Mouse (Mus musculus) heart, embryonic 12.5 days (tissue): ENCODE data around the gene Gm9918. TPM values are rescaled to one million over a fixed set of nuclear protein-coding genes. Genes with fewer than 3 reads are reported as not detected.

Experiments used
- ATAC-seq: fragments of 200-750 bp; cut with Nextera tagmentation; 2 replicates; pipeline ENCODE4 v1.8.0; 2017; ENCODE audit warnings: moderate TSS enrichment, moderate library complexity; ENCODE audit not compliant: insufficient number of reproducible peaks, low FRiP score
- H3K27ac ChIP-seq: fragments of 300-500 bp; sonication (generic); 2 replicates; pipeline ENCODE4 v1.5.1; 2016; ENCODE audit warnings: mild to moderate bottlenecking, moderate library complexity; ENCODE audit not compliant: poor library complexity, severe bottlenecking
- H3K27me3 ChIP-seq: fragments of 300-500 bp; sonication (generic); replicated peaks from 2 replicates; pipeline ENCODE4 v1.6.1; 2016; ENCODE audit warnings: mild to moderate bottlenecking, moderate library complexity
- H3K36me3 ChIP-seq: fragments of 300-500 bp; sonication (generic); 2 replicates; pipeline ENCODE4 v1.6.1; 2016; ENCODE audit warnings: mild to moderate bottlenecking, moderate library complexity
- H3K4me1 ChIP-seq: fragments of 300-500 bp; sonication (generic); replicated peaks from 2 replicates; pipeline ENCODE4 v1.6.1; 2016; ENCODE audit warnings: mild to moderate bottlenecking
- H3K4me2 ChIP-seq: fragments of 300-500 bp; sonication (generic); 2 replicates; pipeline ENCODE4 v1.6.1; 2016; ENCODE audit warnings: mild to moderate bottlenecking, moderate library complexity
- H3K4me3 ChIP-seq: fragments of 300-500 bp; sonication (generic); 2 replicates; pipeline ENCODE4 v1.5.1; 2016; ENCODE audit warnings: mild to moderate bottlenecking
- H3K9ac ChIP-seq: fragments of 300-500 bp; sonication (generic); 2 replicates; pipeline ENCODE4 v1.6.1; 2016; ENCODE audit warnings: mild to moderate bottlenecking, moderate library complexity
- H3K9me3 ChIP-seq: fragments of 300-500 bp; sonication (generic); replicated peaks from 2 replicates; pipeline ENCODE4 v1.6.1; 2016; ENCODE audit warnings: mild to moderate bottlenecking, moderate library complexity
- WGBS: fragments of 180-500 bp; shearing (Covaris S2); methylation state at CpG from one replicate; pipeline ENCODE4 v1.1.7; 2016; 5-methylcytosine and 5-hydroxymethylcytosine counted together
- polyA plus RNA-seq: library from polyadenylated mRNA; unstranded; fragments of >200 nt; fragmentation: Nextera tagmentation; extraction: Ambion mirVana; gene quantifications from 2 replicates; pipeline ENCODE4 v1.2.1, GENCODE M21; 2016

Gene Gm9918
- polyA plus RNA-seq, 1 experiment from 2014 or later, result not detected

DNA sequence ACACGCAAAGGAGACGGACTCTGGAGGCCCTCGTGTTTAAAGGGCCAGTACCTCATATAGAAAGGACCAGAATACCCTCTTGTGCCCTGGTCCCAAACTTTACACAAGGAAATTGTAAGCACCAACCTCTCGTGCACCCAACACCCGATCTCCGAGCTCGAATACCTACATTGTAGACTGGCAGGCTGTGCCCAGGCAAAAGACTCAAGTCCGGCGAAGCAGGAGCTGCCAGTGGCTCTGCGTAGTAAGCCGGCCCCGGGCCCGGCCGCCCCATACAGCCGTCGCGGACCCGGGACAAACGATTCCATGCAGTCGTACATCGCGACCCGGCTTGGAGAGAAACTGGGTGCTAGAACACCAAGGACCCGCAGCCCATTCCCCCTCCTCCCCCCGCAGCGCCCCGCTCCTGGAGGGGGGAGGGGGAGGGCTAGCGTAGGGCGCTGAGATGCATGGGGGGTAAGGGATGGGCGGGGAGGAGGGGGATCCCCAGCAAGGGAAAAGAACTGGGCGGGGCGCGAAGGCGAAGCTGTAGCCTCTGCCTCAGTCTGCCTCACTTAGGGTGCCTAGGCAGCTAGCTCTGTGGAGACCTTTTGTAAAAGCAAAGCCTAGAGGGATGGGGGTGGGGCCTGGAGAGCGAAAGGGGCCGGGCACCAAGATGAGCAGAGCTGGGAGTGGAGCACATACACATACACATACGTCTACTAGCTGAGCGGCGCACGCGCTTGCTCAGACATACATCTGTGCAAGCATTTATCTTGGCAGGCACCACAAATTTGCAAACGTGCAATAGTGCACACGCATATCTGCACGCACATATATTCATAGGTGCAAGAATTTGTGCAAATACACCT lies 24.2 kb upstream of the Gm9918 start:
- Histone ChIP-seq H3K4me1 (peaks cover 68% of the 10 kb centered on the region), H3K36me3 (no peaks in the 10 kb centered on the region), H3K9ac (peak overlapping the region; percentile 77), H3K27me3 (peaks cover 71% of the 10 kb centered on the region), H3K27ac (peak overlapping the region; percentile 94), H3K4me3 (peak overlapping the region; percentile 67), H3K9me3 (no peaks in the 10 kb centered on the region), H3K4me2 (peak overlapping the region; percentile 98)
- WGBS, result under 1% methylated on average over 42 of the region's 44 CpGs
- peak; percentile 69 for ATAC-seq

GRCm38 (mm10) chr15:102246866-102247251 lies 23.5 kb upstream of the Gm9918 start:
- H3K27ac ChIP-seq, result peak overlapping the region; percentile 94
- no peaks in the 10 kb centered on the region for H3K9me3 ChIP-seq
- H3K27me3 ChIP-seq, result peaks cover 71% of the 10 kb centered on the region
- WGBS, result under 1% methylated on average over 29 of the region's 35 CpGs
- ATAC-seq, result peak; percentile 74
- peaks cover 68% of the 10 kb centered on the region for H3K4me1 ChIP-seq
- peak overlapping the region; percentile 98 for H3K4me2 ChIP-seq
- peak overlapping the region; percentile 67 for H3K4me3 ChIP-seq
- peak overlapping the region; percentile 77 for H3K9ac ChIP-seq
- H3K36me3 ChIP-seq, result no peaks in the 10 kb centered on the region

- H3K36me3 ChIP-seq, result no peaks in the 10 kb centered on the region
- H3K9me3 ChIP-seq, result no peaks in the 10 kb centered on the region
- 1% methylated on average over 56 of the region's 65 CpGs for WGBS
- peak overlapping the region; percentile 77 for H3K9ac ChIP-seq
- peak overlapping the region; percentile 98 for H3K4me2 ChIP-seq
- H3K4me1 ChIP-seq, result peaks cover 68% of the 10 kb centered on the region
- ATAC-seq, result peak; percentile 68
- peak overlapping the region; percentile 67 for H3K4me3 ChIP-seq
- H3K27me3 ChIP-seq, result peaks cover 71% of the 10 kb centered on the region
- peak overlapping the region; percentile 94 for H3K27ac ChIP-seq
Measured at GRCm38 (mm10) chr15:102247252-102248130, 22.9 kb upstream of the Gm9918 start.

GRCm38 (mm10) chr15:102248131-102248811 lies 22.1 kb upstream of the Gm9918 start:
- Histone ChIP-seq H3K4me3 (peak overlapping the region; percentile 67), H3K9ac (peak overlapping the region; percentile 77), H3K9me3 (no peaks in the 10 kb centered on the region), H3K4me2 (peak overlapping the region; percentile 98), H3K4me1 (peaks cover 61% of the 10 kb centered on the region), H3K36me3 (no peaks in the 10 kb centered on the region), H3K27me3 (peaks cover 67% of the 10 kb centered on the region), H3K27ac (peak overlapping the region; percentile 94)
- WGBS, result 10% methylated on average over 8 of the region's 8 CpGs
- ATAC-seq, result no peak

- H3K27me3 ChIP-seq, result peaks cover 64% of the 10 kb centered on the region
- H3K27ac ChIP-seq, result peak overlapping the region; percentile 94
- ATAC-seq, result no peak
- no peak overlapping the region for H3K4me3 ChIP-seq
- WGBS, result 8% methylated on average over 3 of the region's 3 CpGs
- peaks cover 56% of the 10 kb centered on the region for H3K4me1 ChIP-seq
- peak overlapping the region; percentile 53; the same call in 1 of the 2 replicates for H3K9ac ChIP-seq
- no peaks in the 10 kb centered on the region for H3K36me3 ChIP-seq
- H3K4me2 ChIP-seq, result peak overlapping the region; percentile 98
- H3K9me3 ChIP-seq, result no peaks in the 10 kb centered on the region
Measured at GRCm38 (mm10) chr15:102248812-102249191, 21.6 kb upstream of the Gm9918 start.

- Histone ChIP-seq H3K9me3 (no peaks in the 10 kb centered on the region), H3K27me3 (peaks cover 61% of the 10 kb centered on the region), H3K4me3 (peak overlapping the region; percentile 21), H3K27ac (peak overlapping the region; percentile 94), H3K4me1 (peaks cover 51% of the 10 kb centered on the region), H3K36me3 (no peaks in the 10 kb centered on the region), H3K4me2 (peak overlapping the region; percentile 98), H3K9ac (peak overlapping the region; percentile 53)
- 3% methylated on average over 13 of the region's 13 CpGs for WGBS
- no peak for ATAC-seq
Measured at GRCm38 (mm10) chr15:102249251-102249691, 21.1 kb upstream of the Gm9918 start.

GRCm38 (mm10) chr15:102249967-102250366 lies 20.4 kb upstream of the Gm9918 start:
- Histone ChIP-seq H3K4me2 (peak overlapping the region; percentile 98), H3K27me3 (peaks cover 62% of the 10 kb centered on the region), H3K4me1 (peaks cover 46% of the 10 kb centered on the region)

GRCm38 (mm10) chr15:102250521-102250920 lies 19.8 kb upstream of the Gm9918 start:
- Histone ChIP-seq H3K27ac (0 out of 2 replicates have a peak overlapping the region, but pooled peaks have one; percentile 9), H3K4me1 (peaks cover 41% of the 10 kb centered on the region), H3K9ac (0 out of 2 replicates have a peak overlapping the region, but pooled peaks have one; percentile 32), H3K4me3 (no peak overlapping the region), H3K36me3 (no peaks in the 10 kb centered on the region), H3K9me3 (no peaks in the 10 kb centered on the region), H3K4me2 (no peak overlapping the region), H3K27me3 (peaks cover 67% of the 10 kb centered on the region)
- ATAC-seq, result no peak
- WGBS, result 73% methylated on average over 5 of the region's 5 CpGs

More at GRCm38 (mm10) chr15:102249967-102250366, 20.4 kb upstream of the Gm9918 start:
- Histone ChIP-seq H3K36me3 (no peaks in the 10 kb centered on the region), H3K4me3 (0 out of 2 replicates have a peak overlapping the region, but pooled peaks have one; percentile 21), H3K9me3 (no peaks in the 10 kb centered on the region), H3K27ac (peak overlapping the region; percentile 94), H3K9ac (peak overlapping the region; percentile 53; the same call in 1 of the 2 replicates)
- WGBS, result 48% methylated on average over 9 of the region's 9 CpGs
- ATAC-seq, result no peak

DNA sequence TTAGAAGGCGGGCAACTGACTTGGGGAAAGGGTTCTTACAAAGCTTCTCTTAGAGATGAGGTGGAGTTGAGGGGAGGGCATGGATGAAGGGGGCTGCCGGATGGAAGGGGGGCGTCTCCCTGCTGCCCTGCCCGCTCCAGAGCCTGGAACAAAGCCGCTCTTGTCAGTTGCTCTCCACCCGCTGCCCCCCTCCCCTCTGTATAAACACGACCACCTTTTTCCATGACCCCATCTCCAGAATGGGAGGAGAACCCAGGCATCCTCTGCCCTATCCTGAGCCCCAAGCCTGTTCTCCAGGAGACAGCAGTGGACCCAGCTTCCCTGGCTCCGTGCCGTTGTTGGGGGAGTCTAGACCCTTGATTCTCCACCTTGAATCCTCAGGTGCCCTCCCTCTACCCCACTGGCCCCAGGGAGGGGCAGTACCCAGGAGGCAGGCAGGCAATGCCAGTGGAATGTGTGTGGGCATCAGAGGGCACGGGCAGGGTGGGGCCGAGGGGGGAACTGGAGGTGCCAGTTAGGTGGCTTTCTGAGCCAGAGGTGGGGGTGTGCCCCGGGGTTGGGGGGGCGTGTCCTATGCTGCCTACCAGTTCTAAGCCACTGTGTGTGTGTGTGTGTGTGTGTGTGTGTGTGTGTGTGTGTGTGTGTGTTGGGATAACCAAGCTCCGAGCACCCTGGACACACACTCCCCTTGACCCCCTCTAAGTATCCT lies 14.7 kb upstream of the Gm9918 start:
- Histone ChIP-seq H3K27ac (no peak overlapping the region; the same call in 1 of the 2 replicates), H3K27me3 (peaks cover 83% of the 10 kb centered on the region), H3K9ac (no peak overlapping the region), H3K36me3 (no peaks in the 10 kb centered on the region), H3K4me1 (peaks cover 22% of the 10 kb centered on the region), H3K9me3 (no peaks in the 10 kb centered on the region), H3K4me3 (peak overlapping the region; percentile 64), H3K4me2 (peak overlapping the region; percentile 87)
- WGBS, result 34% methylated on average over 14 of the region's 14 CpGs
- peak; percentile 16; the same call in 1 of the 2 replicates for ATAC-seq
